Mouse (Mus musculus) urinary bladder, adult 18-20 months (tissue): Measurements from ENCODE around the gene Edem3.

Source experiments
- DNase-seq, 2 experiments: peaks; one replicate each; pipeline ENCODE4 v3.0.0; 2022; ENCODE audit warnings: low spot score in 2 of 2, mixed read lengths in 2 of 2

Gene Edem3

GRCm38 (mm10) chr1:151863135-151863796 lies 108.1 kb downstream of the Edem3 start:
- no peak for DNase-seq

DNA sequence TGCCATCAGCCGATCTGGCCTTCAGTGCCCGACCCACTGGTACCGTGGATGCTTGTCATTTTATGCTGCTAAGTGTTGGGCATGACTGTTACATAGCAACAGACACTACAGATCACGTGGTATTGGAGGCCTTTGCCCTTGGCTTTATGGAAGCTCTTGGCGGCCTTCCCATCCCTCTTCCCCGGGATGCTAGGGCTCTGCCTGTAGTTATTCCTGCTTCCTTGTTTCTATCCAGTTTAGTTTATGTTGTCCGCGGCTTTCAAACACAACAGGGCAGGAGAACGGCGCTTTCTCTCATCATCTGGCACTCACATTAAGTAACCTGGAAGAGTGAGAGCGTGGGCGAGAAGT lies 108.6 kb downstream of the Edem3 start:
- DNase-seq = no peak

GRCm38 (mm10) chr1:151864326-151864725 lies 109.2 kb downstream of the Edem3 start:
- DNase-seq = no peak
